Mouse (Mus musculus) intestine, embryonic 16.5 days (tissue): ENCODE data around the gene Tent5c. TPM values are rescaled to one million over a fixed set of nuclear protein-coding genes. Genes with fewer than 3 reads are reported as not detected.

Source experiments
- ATAC-seq: fragments of 200-750 bp; cut with Nextera tagmentation; 2 replicates; pipeline ENCODE4 v1.8.0; 2017; ENCODE audit warnings: moderate TSS enrichment, moderate library complexity
- H3K27ac ChIP-seq: fragments of 300-500 bp; sonication (generic); 2 replicates; pipeline ENCODE4 v1.5.1; 2014; ENCODE audit warnings: mild to moderate bottlenecking, low read length
- H3K27me3 ChIP-seq: fragments of 300-500 bp; sonication (generic); replicated peaks from 2 replicates; pipeline ENCODE4 v1.6.1; 2014; ENCODE audit warnings: low read length, control low read depth, mixed read lengths; ENCODE audit not compliant: control insufficient read depth, insufficient read depth
- H3K36me3 ChIP-seq: fragments of 300-500 bp; sonication (generic); 2 replicates; pipeline ENCODE4 v1.6.1; 2014; ENCODE audit warnings: low read length, control low read depth; ENCODE audit not compliant: control insufficient read depth, insufficient read depth
- H3K4me1 ChIP-seq: fragments of 300-500 bp; sonication (generic); 2 replicates; pipeline ENCODE4 v1.6.1; 2014; ENCODE audit warnings: low read length, control low read depth, mixed read lengths; ENCODE audit not compliant: control insufficient read depth, insufficient read depth
- H3K4me2 ChIP-seq: fragments of 300-500 bp; sonication (generic); 2 replicates; pipeline ENCODE4 v1.6.1; 2014; ENCODE audit warnings: low read depth, low read length, control low read depth
- H3K4me3 ChIP-seq: fragments of 300-500 bp; sonication (generic); 2 replicates; pipeline ENCODE4 v1.5.1; 2014; ENCODE audit warnings: mild to moderate bottlenecking, low read length
- H3K9ac ChIP-seq: fragments of 300-500 bp; sonication (generic); 2 replicates; pipeline ENCODE4 v1.6.1; 2014; ENCODE audit warnings: low read depth, low read length
- H3K9me3 ChIP-seq: fragments of 300-500 bp; sonication (generic); 2 replicates; pipeline ENCODE4 v1.6.1; 2016; ENCODE audit warnings: low read length, control low read depth; ENCODE audit not compliant: control insufficient read depth
- WGBS: fragments of 180-500 bp; shearing (Covaris S2); extraction: QIAGEN DNeasy Blood & Tissue Kit; methylation state at CpG from one replicate; pipeline ENCODE4 v1.1.7; 2014; 5-methylcytosine and 5-hydroxymethylcytosine counted together
- polyA plus RNA-seq: library from polyadenylated mRNA; unstranded; fragments of >200 nt; fragmentation: Nextera tagmentation; extraction: Ambion mirVana; gene quantifications from 2 replicates; pipeline ENCODE4 v1.2.1, GENCODE M21; 2015

Gene Tent5c
- polyA plus RNA-seq, 1 experiment from 2014 or later = 9.9 TPM

GRCm38 (mm10) chr3:100521626-100522025 is 32.5 kb upstream of the Tent5c start:
- ATAC-seq = no peak
- H3K4me1 ChIP-seq = no peaks in the 10 kb centered on the region
- H3K27me3 ChIP-seq = no peaks in the 10 kb centered on the region
- H3K27ac ChIP-seq = no peak overlapping the region
- H3K9ac ChIP-seq = no peak overlapping the region
- no peaks in the 10 kb centered on the region for H3K9me3 ChIP-seq
- WGBS = 59% methylated on average over 1 of the region's 1 CpGs
- H3K4me2 ChIP-seq = no peak overlapping the region
- H3K36me3 ChIP-seq = no peaks in the 10 kb centered on the region
- H3K4me3 ChIP-seq = no peak overlapping the region

GRCm38 (mm10) chr3:100515754-100516141 is 26.6 kb upstream of the Tent5c start:
- no peaks in the 10 kb centered on the region for H3K9me3 ChIP-seq
- H3K27me3 ChIP-seq = no peaks in the 10 kb centered on the region
- no peak for ATAC-seq
- no peak overlapping the region for H3K4me3 ChIP-seq
- no peak overlapping the region for H3K4me2 ChIP-seq
- H3K36me3 ChIP-seq = no peaks in the 10 kb centered on the region
- WGBS = 84% methylated on average over 5 of the region's 5 CpGs
- no peak overlapping the region for H3K9ac ChIP-seq
- no peak overlapping the region for H3K27ac ChIP-seq
- no peaks in the 10 kb centered on the region for H3K4me1 ChIP-seq

GRCm38 (mm10) chr3:100515093-100515753 is 26.1 kb upstream of the Tent5c start:
- Histone ChIP-seq H3K4me1 (no peaks in the 10 kb centered on the region), H3K9ac (no peak overlapping the region), H3K4me3 (no peak overlapping the region), H3K9me3 (no peaks in the 10 kb centered on the region), H3K36me3 (no peaks in the 10 kb centered on the region), H3K27me3 (no peaks in the 10 kb centered on the region), H3K27ac (no peak overlapping the region), H3K4me2 (no peak overlapping the region)
- WGBS = 83% methylated on average over 8 of the region's 8 CpGs
- no peak for ATAC-seq

GRCm38 (mm10) chr3:100507174-100507573 is 18.1 kb upstream of the Tent5c start:
- H3K27me3 ChIP-seq = no peaks in the 10 kb centered on the region
- H3K27ac ChIP-seq = no peak overlapping the region
- H3K4me3 ChIP-seq = no peak overlapping the region
- no peak overlapping the region for H3K4me2 ChIP-seq
- no peak overlapping the region for H3K9ac ChIP-seq
- H3K9me3 ChIP-seq = no peaks in the 10 kb centered on the region
- ATAC-seq = no peak
- no peaks in the 10 kb centered on the region for H3K36me3 ChIP-seq
- WGBS = 65% methylated on average over 4 of the region's 4 CpGs
- no peaks in the 10 kb centered on the region for H3K4me1 ChIP-seq

- ATAC-seq = no peak
- H3K36me3 ChIP-seq = no peaks in the 10 kb centered on the region
- WGBS = 51% methylated on average over 2 of the region's 2 CpGs
- no peak overlapping the region for H3K4me2 ChIP-seq
- no peaks in the 10 kb centered on the region for H3K9me3 ChIP-seq
- H3K27me3 ChIP-seq = no peaks in the 10 kb centered on the region
- H3K27ac ChIP-seq = no peak overlapping the region
- no peak overlapping the region for H3K9ac ChIP-seq
- H3K4me3 ChIP-seq = no peak overlapping the region
- no peaks in the 10 kb centered on the region for H3K4me1 ChIP-seq
Measured at GRCm38 (mm10) chr3:100506715-100507114, 17.6 kb upstream of the Tent5c start.

GRCm38 (mm10) chr3:100503882-100504281 is 14.8 kb upstream of the Tent5c start:
- no peak overlapping the region for H3K4me3 ChIP-seq
- no peak overlapping the region for H3K9ac ChIP-seq
- ATAC-seq = no peak
- no peak overlapping the region for H3K4me2 ChIP-seq
- H3K27ac ChIP-seq = no peak overlapping the region
- no peaks in the 10 kb centered on the region for H3K4me1 ChIP-seq
- no peaks in the 10 kb centered on the region for H3K36me3 ChIP-seq
- H3K27me3 ChIP-seq = no peaks in the 10 kb centered on the region
- 77% methylated on average over 6 of the region's 6 CpGs for WGBS
- H3K9me3 ChIP-seq = no peaks in the 10 kb centered on the region

GRCm38 (mm10) chr3:100502516-100502915 is 13.4 kb upstream of the Tent5c start:
- Histone ChIP-seq H3K9ac (no peak overlapping the region), H3K9me3 (no peaks in the 10 kb centered on the region)
- WGBS = 85% methylated on average over 6 of the region's 6 CpGs

GRCm38 (mm10) chr3:100501899-100502298 is 12.8 kb upstream of the Tent5c start:
- Histone ChIP-seq H3K4me3 (no peak overlapping the region), H3K9ac (no peak overlapping the region), H3K27ac (no peak overlapping the region), H3K36me3 (no peaks in the 10 kb centered on the region), H3K4me2 (no peak overlapping the region), H3K9me3 (no peaks in the 10 kb centered on the region), H3K4me1 (no peaks in the 10 kb centered on the region), H3K27me3 (no peaks in the 10 kb centered on the region)
- ATAC-seq = no peak

More at GRCm38 (mm10) chr3:100502516-100502915, 13.4 kb upstream of the Tent5c start:
- Histone ChIP-seq H3K4me1 (no peaks in the 10 kb centered on the region), H3K4me3 (no peak overlapping the region), H3K36me3 (no peaks in the 10 kb centered on the region), H3K4me2 (no peak overlapping the region), H3K27ac (no peak overlapping the region), H3K27me3 (no peaks in the 10 kb centered on the region)
- ATAC-seq = no peak

- no peaks in the 10 kb centered on the region for H3K4me1 ChIP-seq
- 69% methylated on average over 3 of the region's 3 CpGs for WGBS
Measured at GRCm38 (mm10) chr3:100496081-100496480, 7.0 kb upstream of the Tent5c start.

GRCm38 (mm10) chr3:100495456-100495855 is 6.3 kb upstream of the Tent5c start:
- 87% methylated on average over 16 of the region's 16 CpGs for WGBS
- Histone ChIP-seq H3K4me3 (no peak overlapping the region), H3K9me3 (no peaks in the 10 kb centered on the region), H3K4me1 (no peaks in the 10 kb centered on the region), H3K4me2 (no peak overlapping the region), H3K36me3 (no peaks in the 10 kb centered on the region), H3K27me3 (no peaks in the 10 kb centered on the region), H3K9ac (no peak overlapping the region), H3K27ac (no peak overlapping the region)
- ATAC-seq = no peak

More at GRCm38 (mm10) chr3:100496081-100496480, 7.0 kb upstream of the Tent5c start:
- Histone ChIP-seq H3K9ac (no peak overlapping the region), H3K27me3 (no peaks in the 10 kb centered on the region), H3K4me3 (no peak overlapping the region), H3K27ac (no peak overlapping the region), H3K36me3 (no peaks in the 10 kb centered on the region), H3K9me3 (no peaks in the 10 kb centered on the region), H3K4me2 (no peak overlapping the region)
- no peak for ATAC-seq
